Mouse (Mus musculus) small intestine, adult 2 months (tissue): Measurements from ENCODE around the gene Iqgap3.

ENCODE experiments used
- CTCF ChIP-seq: fragments of 200-500 bp; IDR thresholded peaks from 2 replicates; pipeline ENCODE4 v1.5.1; 2012; ENCODE audit warnings: low read depth, mild to moderate bottlenecking, control low read depth, inconsistent platforms, low read length, moderate library complexity, mixed read lengths; ENCODE audit not compliant: insufficient replicate concordance, insufficient read length; ENCODE audit errors: extremely low read depth
- POLR2A ChIP-seq: fragments of 200-500 bp; IDR thresholded peaks from 2 replicates; pipeline ENCODE4 v1.6.1; 2012; ENCODE audit warnings: low read depth, mild to moderate bottlenecking, control low read depth, inconsistent platforms, low read length, moderate library complexity

DNA sequence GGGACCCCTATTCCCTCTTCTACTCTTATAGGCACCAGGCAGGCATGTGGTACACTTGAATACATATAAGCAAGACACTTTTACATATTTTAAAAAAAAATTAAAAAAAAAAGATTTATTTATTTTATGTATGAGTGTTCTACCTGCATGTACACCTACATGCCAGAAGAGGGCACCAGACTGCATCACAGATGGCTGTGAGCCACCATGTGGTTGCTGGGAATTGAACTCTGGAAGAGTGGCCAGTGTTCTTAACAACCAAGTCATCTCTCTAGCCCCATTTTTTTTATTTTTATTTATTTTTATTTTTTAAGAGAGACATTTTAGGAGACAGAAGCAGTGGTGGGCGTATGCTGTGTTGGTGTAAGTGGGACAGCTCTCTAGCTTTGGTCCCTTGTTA is 5.9 kb downstream of the Iqgap3 start:
- TF ChIP-seq CTCF (peak; percentile 61; the same call in 1 of the 2 replicates), POLR2A (no peak)
